ENCODE assay signal across 8 mouse cellular contexts in genomic region chr5:118381294-118381675, GRCm38 (mm10).
DNase-seq lines count a peak whose midpoint lies in the region; ATAC-seq lines count a peak whose summit lies in the region.

No protein-coding gene starts in this region.

- DNase-seq in NIH3T3 (ENCODE audit: low read depth) = peak; percentile 92
- DNase-seq in cerebellum, adult 9-11 months = peak; percentile 17
- peak; percentile 56 to 63 for DNase-seq in frontal cortex, postnatal 10 days (ENCODE audit: low spot score in 2 of 2)
- DNase-seq in hindbrain, embryonic 11.5 days (ENCODE audit: low spot score) = peak; percentile 86
- DNase-seq in left cerebral cortex, postnatal 14 days (ENCODE audit: low spot score in 2 of 2) = peak; percentile 55 to 62
- DNase-seq in right cerebral cortex, adult 2 months (ENCODE audit: low spot score in 2 of 2) = peak; percentile 48 to 60
- peak; percentile 72 to 82 for DNase-seq in urinary bladder, postnatal 4 days (ENCODE audit: low spot score in 2 of 2)

- under 1% methylated on average over 12 of the region's 12 CpGs for WGBS in hindbrain, embryonic 11.5 days

- H3K27me3 ChIP-seq in hindbrain, embryonic 11.5 days (ENCODE audit: control insufficient read depth, insufficient read depth, low read length) = peaks cover 4% of the 10 kb centered on the region
- peaks cover 31% of the 10 kb centered on the region for H3K27me3 ChIP-seq in megakaryocyte, embryonic 14.5 days (replicated peaks)

- H3K4me1 ChIP-seq in hindbrain, embryonic 11.5 days (replicated peaks; ENCODE audit: control insufficient read depth, insufficient read depth, low read length) = peaks cover 7% of the 10 kb centered on the region
- peaks cover 42% of the 10 kb centered on the region for H3K4me1 ChIP-seq in megakaryocyte, embryonic 14.5 days

- no peaks in the 10 kb centered on the region for H3K36me3 ChIP-seq in hindbrain, embryonic 11.5 days (ENCODE audit: control insufficient read depth, insufficient read depth, low read length)
- H3K36me3 ChIP-seq in megakaryocyte, embryonic 14.5 days (replicated peaks; ENCODE audit: low read length) = no peaks in the 10 kb centered on the region

- peak overlapping the region; percentile 61 for H3K4me2 ChIP-seq in hindbrain, embryonic 11.5 days (replicated peaks; ENCODE audit: low read depth, low read length)

- H3K9ac ChIP-seq in hindbrain, embryonic 11.5 days (ENCODE audit: low read depth, low read length) = peak overlapping the region; percentile 38; the same call in 1 of the 2 replicates

- ATAC-seq in hindbrain, embryonic 11.5 days (ENCODE audit: low FRiP score) = peak; percentile 84

- peak overlapping the region; percentile 82 for H3K27ac ChIP-seq in hindbrain, embryonic 11.5 days (ENCODE audit: low read depth, low read length)

- peak overlapping the region; percentile 33 for H3K4me3 ChIP-seq in hindbrain, embryonic 11.5 days (ENCODE audit: low read depth, low read length)
- H3K4me3 ChIP-seq in megakaryocyte, embryonic 14.5 days (replicated peaks) = peak overlapping the region; percentile 95

- intact Hi-C loops in left cerebral cortex, postnatal 14 days (cut with DNase I) = no loop called here

- no peaks in the 10 kb centered on the region for H3K9me3 ChIP-seq in hindbrain, embryonic 11.5 days (ENCODE audit: control insufficient read depth, low read length)
- no peaks in the 10 kb centered on the region for H3K9me3 ChIP-seq in megakaryocyte, embryonic 14.5 days

Comparison
In these comparisons a context has a peak if more than half of its experiments do, and no peak if none do; other contexts are left out.
1. Peak in every context shown above with its lines: DNase-seq, ATAC-seq, H3K4me3 ChIP-seq and H3K27ac ChIP-seq.
2. DNase-seq: peak in every context shown above with its lines; median percentile 92 in NIH3T3; 86 in hindbrain, embryonic 11.5 days; 77 in urinary bladder, postnatal 4 days; 60 in frontal cortex, postnatal 10 days; 58 in left cerebral cortex, postnatal 14 days; 54 in right cerebral cortex, adult 2 months; 17 in cerebellum, adult 9-11 months.